Mouse (Mus musculus) adrenal gland, postnatal 14 days (tissue): Measurements from ENCODE around the gene Pgd. TPM values are rescaled to one million over a fixed set of nuclear protein-coding genes. Genes with fewer than 3 reads are reported as not detected.
"Not testable (repeated sequence)": the region's sequence is repeated elsewhere in the genome, so short reads cannot be mapped to it uniquely, and the experiment has no call there.

Experiments
- DNase-seq: peaks from one replicate; pipeline ENCODE4 v3.0.0; 2021; ENCODE audit warnings: mixed read lengths
- total RNA-seq: library from RNA; stranded (reverse); gene quantifications from 2 replicates; pipeline ENCODE4 v1.2.3, GENCODE M21; 2021

The Pgd gene
- total RNA-seq, 1 experiment from 2014 or later: 191 TPM

DNA sequence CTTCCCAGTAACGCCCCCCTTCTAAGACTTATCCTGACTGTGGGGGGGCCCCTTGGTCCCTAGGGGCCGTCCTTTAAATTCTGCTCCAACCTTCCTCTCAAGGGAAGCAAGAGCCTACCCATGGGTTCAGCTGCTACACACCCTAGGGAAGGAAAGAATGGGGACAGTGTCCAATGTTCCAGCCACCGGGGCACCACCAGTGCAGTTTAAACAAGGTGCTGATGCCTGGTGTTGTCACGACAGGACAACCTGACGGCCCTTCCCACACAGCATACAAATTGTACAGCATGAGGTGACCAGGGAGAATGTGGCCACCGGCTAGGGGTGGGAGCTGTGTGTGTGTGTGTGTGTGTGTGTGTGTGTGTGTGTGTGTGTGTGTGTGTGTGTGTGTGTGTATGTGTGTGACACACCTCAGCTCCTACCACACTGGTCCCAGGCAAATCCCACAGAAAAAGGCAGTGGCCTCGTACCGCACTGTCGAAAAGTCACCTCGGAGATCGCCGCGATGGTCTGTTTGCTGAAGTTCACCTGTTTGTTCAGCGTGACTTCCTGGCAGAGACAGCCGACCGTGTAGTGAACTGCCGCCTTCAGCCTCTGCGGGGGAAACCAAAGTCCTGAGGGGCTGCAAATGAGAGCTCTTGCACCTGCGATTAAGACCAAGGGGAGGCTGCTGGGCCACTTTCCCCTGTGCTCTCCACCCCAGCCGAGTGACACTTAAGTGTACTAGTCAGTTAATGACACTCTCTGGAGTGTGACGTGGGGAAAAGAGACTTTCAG, 34.6 kb downstream of the Pgd start:
- DNase-seq: no peak

DNA sequence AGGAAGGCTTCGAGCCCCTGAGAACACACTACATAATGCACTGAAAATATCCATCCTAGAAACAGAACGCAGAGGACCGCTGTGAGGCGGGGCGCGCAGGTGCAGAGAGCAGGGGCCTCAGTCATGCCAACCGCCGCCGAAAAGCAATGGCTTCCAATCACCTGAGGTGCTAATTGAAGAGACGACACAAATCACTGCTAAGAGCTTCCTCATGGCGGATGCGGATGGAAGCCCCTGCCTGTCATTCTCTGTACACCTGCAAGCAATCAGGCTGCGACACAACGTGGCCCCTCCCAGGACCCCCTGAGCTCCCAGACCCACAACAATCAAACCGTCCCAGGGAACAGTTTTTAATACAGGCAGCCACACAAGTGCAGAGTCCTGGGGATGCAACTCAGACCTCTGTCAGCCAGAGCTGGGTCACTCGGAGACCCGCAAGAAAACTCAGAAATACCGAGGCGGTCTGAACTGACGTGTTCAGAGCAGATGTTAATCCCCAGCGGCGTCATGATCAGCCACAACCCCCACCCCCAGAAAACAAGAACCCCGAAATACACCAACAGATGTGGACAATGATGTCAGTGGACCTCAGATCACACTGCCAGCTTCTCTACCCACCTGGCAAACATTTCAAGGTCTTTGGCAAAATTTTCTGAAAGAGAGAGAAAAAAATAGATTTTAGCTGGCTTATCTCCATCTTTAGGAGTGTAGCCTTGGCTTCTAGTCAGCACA, 35.4 kb downstream of the Pgd start:
- no peak for DNase-seq

DNA sequence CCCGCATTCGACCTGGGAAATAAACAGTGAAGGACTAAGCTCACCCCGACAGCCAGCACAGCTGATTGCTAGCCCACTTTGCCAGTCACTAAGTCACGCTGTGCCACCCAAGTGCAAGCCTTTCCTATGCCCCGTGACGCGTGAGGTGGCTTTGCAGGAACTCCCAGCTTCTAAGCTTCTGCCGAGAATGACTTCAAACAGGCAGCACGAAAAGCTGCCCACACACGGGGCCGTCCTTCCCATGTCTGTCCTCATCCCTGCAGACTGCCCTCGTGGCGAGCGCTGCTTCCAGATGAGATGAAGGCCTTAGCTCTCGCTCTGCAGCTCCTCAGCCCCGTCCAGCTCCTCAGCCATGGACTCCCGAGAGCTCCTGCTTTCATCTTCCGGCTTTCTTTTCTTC, 38.1 kb downstream of the Pgd start:
- no peak for DNase-seq

DNA sequence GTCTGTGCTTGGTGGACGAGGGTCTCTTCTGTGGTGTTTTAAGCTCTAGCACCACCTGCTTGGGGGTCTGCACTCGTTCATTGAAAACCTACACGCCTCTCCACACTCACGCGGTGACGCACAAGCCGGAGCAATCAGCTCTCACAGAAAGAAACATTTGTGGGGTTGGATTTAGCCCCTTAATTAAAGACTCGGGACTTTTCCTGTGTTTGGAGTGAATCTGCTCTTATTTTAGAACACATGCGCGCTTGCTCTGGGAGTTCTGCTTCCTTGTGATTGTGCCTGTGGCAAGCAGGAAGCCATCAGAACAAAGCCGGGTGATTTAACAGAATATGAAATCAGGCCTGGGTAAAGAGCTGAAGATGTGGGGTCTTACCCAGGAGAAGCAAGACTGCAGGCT, 39.9 kb downstream of the Pgd start, which contains the start of gene Cort:
Cort (minus strand) TSS at position 101 of the 400 bp plus-strand sequence.
- no peak for DNase-seq

DNA sequence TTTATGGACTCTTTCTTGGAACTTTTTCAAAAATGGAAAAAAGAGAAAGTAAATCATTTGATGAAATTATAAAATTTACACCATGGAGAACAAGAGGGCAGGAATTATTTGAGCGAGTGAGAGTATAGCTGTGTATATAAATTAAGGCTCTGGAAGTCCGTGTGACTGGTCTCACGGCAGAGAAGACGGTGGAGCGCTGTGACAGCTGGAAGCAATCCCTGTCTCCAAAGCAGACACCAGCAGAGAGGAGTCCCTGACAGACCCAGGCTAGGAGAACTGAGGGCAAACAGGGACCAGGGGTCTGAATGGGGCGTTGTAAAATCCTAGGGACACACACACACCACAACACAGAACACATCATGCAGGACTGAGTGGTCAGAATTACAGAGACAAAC, 40.5 kb downstream of the Pgd start:
- DNase-seq: no peak

DNA sequence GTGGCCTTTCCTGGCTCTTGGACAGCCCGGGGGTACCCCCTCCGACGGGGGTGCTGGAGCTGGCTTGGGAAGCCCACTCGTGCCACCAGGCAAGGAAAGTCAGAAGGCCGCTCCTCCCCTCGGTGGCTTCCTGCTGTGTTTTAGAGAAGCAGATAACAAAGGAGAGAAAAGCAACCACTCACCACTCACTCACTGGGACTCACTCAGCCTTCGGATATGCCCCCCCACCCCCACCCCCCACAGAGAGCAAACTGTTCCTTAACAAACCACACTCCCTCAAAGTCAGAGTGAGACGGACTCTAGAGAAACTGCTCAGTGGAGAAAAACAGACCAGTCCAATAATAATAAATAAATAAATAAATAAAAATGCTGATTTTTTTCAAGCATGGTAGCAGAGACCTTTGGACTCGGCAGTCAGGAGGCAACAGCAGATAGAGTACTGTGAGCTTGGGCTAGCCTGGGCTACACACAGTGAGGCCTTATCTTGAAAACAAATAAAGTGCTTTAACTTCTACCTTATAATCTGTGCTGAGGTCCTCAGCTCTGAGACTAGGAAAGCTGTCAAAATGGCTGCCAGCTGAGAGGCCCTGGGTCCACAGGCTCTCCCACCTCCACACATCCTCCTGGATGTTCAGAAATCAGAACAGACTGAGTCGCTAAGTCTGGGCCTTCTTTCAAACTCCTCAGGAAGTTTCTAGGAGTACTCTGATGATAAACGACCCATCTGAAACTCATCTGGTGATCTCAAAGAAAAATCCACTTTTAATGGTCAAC, 41.0 kb downstream of the Pgd start:
- no peak for DNase-seq

DNA sequence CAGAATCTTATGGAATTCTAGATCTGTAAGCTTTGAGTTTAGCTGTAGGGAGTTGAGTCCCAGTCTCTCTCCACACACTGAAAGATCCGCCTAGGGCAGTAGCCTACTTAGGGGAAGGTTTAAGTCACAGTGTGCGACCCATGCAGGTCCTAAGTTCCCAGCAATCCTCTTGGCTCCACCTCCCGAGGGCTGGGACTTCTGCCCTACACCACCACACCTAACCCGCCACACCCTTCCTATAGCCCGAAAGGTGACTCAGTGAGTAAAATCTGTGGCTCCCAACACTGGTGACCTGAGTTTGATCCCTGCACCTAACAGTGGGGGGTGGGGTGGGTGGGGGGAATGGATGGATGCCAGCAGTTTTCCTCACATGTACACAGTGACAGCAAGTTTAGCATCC, 43.1 kb downstream of the Pgd start:
- DNase-seq: no peak

DNA sequence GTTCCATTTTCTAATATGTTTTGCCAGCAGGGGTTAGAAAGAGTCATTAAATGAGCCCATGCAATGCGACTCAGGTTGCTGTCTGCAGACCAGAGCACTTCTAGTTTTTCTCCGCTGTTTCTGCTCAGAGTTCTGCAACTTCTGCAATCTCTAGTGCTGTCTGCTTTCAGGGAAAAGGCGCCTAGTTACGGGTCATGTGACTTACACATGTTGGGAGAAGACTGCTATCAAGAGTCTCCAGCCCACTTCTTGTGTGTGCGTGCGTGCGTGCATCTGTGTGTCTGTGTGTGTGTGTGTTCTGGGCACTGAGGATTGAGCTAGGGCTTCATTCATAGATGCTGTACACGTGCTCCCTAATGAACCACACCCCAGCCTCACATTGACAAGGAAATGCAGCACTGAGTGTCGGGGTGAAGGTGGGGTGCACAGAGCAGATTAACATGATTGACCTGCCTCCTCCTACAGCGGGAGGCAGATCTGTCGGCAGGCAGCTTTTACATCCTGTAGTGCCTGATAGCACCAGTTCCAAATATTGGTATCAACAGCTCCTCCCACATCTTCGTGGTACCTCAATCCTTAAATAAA, 46.5 kb downstream of the Pgd start:
- not testable (repeated sequence) for DNase-seq

DNA sequence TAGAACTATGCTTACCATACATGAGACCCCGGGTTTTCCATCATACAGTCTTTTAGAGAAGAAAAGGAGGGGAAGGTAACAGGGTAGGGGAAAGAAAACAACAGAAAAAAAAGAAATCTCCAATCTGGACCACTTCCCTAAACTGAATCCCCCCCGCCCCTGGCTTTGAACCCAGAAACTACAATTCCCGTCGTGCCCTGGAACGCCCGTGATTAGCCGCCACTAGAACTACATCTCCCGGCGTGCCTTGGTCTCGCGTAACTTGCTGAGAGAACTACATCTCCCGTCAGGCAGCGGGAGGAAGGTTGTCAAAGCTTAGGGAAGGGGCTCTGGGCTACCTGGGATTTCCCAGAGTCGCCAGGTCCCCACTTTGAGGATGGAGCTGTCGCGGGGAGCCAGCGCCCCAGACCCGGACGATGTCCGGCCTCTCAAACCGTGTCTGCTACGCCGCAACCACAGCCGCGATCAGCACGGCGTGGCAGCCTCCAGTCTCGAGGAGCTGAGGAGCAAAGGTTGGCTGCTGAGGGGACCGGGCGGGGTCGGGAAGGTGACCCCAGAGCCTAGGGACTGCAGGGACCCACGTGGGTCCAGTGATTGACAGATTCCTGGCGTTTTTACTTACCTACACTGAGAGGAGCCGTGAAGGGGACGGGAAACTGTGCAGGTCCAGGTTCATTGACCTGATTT, 62.6 kb downstream of the Pgd start, which contains the start of gene Dffa:
Dffa (plus strand) TSS at position 272 of the 687 bp plus-strand sequence.
- DNase-seq: peak; percentile 95

DNA sequence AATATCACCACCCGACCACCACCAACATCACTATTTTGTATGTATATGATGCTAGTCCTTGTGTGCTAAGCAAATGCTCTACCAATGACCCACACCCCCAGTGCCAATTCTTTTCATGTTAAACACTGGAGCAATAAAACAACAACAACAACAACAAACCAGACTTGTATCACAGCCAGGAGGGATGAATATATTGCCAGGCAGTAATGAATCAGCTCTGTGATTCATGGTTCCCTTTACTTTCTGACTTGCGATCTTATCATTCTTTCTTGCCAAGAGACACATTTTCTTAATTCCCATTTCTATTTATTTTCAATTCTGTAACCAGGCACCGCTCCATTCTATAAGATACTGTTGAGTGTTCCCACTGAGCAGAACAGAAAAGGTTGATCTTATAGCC, 65.1 kb downstream of the Pgd start:
- no peak for DNase-seq

DNA sequence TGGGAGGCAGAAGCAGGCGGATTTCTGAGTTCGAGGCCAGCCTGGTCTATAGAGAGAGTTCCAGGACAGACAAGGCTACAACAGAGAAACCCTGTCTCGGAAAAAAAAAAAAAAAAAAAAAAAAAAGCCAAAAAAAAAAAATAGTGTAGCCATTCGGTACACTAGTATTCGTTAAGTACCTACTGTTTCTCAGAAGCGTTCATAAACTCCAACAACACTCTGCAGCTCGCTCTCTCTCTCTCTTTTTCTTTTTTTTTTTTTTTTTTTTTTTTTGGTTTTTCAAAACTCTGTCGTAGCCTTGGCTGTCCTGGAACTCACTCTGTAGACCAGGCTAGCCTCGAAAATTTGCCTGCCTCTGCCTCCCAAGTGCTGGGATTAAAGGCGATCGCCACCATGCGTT, 66.1 kb downstream of the Pgd start:
- not testable (repeated sequence) for DNase-seq

Other genes starting within 250 kb of the Pgd start
- gene Pex14, start 66.9 kb downstream of the Pgd start, total RNA-seq: 61.7 and 64.1 TPM in 2 replicates
- gene Dffa, start 62.6 kb downstream of the Pgd start, total RNA-seq: 18.4 and 25.5 TPM in 2 replicates
- 1.3 and 2.2 TPM in 2 replicates for gene Cort, start 40.0 kb downstream of the Pgd start, total RNA-seq
- 10.6 and 13.0 TPM in 2 replicates for gene Cenps, start 29.1 kb downstream of the Pgd start, total RNA-seq
- 132 TPM in 2 replicates for gene Kif1b, start 140.9 kb upstream of the Pgd start, total RNA-seq